Mouse (Mus musculus) C2C12 (cell line): ENCODE measurements at regions not wholly inside any gene's neighbourhood (a gene's known extent, or its start where the extent isn't known, plus 50 kb on each side); places are given as distances from the start of the nearest gene placed in this dataset.

ENCODE experiments used
- CEBPB ChIP-seq: IDR thresholded peaks from one replicate; pipeline ENCODE4 v1.6.1; 2011; ENCODE audit warnings: low read depth, mild to moderate bottlenecking, control low read depth, moderate library complexity
- CTCF ChIP-seq: IDR thresholded peaks from one replicate; pipeline ENCODE4 v1.5.1; 2011; ENCODE audit not compliant: control insufficient read depth, insufficient read depth, insufficient read length
- FOSL1 ChIP-seq: IDR thresholded peaks from one replicate; pipeline ENCODE4 v1.8.0; 2011; ENCODE audit warnings: mild to moderate bottlenecking, low read length; ENCODE audit not compliant: poor library complexity, insufficient read depth, severe bottlenecking
- MAX ChIP-seq: IDR thresholded peaks from one replicate; pipeline ENCODE4 v1.6.1; 2011; ENCODE audit warnings: mild to moderate bottlenecking, control low read depth
- MYOG ChIP-seq: IDR thresholded peaks from one replicate; pipeline ENCODE4 v1.6.1; 2011; ENCODE audit not compliant: control insufficient read depth, insufficient read length; ENCODE audit errors: extremely low read depth
- USF1 ChIP-seq: IDR thresholded peaks from one replicate; pipeline ENCODE4 v1.6.1; 2011; ENCODE audit warnings: low read depth, mild to moderate bottlenecking, control low read depth, moderate library complexity

DNA sequence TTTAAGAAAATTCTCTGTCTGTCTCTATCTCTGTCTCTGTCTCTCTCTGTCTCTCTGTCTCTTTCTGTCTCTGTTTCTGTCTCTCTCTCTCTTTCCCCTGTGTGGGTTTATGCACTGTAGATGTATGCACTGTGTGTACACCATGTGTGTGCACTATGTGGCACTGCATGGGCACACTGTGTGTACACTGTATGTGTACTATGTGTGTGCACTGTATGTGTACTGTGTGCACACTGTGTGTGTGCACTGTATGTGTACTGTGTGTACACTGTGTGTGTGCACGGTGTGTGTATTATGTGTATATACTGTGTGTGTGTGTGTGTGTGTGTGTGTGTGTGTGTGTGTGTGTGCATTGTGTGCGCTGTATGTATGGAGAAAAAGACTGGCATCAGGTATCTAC lies 281.5 kb upstream of the Dynlrb2 start:
- TF ChIP-seq USF1: no peak
- no peak for TF ChIP-seq MYOG
- TF ChIP-seq CTCF: no peak
- no peak for TF ChIP-seq MAX
- TF ChIP-seq CEBPB: no peak
- TF ChIP-seq FOSL1: no peak
